Mouse (Mus musculus): ENCODE data around the gene Lzts3.

- TF ChIP-seq POLR2A (IDR thresholded peaks at IDR 0.05; ENCODE audit: insufficient read depth, low read length) (no peak), CTCF (IDR thresholded peaks at IDR 0.05; ENCODE audit: low read depth, low read length) (no peak)
These were observed 4.4 kb downstream of the Lzts3 start for GRCm38 (mm10) chr2:130638101-130638611.

Measured in ES-Bruce4 (cell line).